Mouse (Mus musculus): ENCODE results near the gene Naa15. TPM values are rescaled to one million over a fixed set of nuclear protein-coding genes. Genes with fewer than 3 reads are reported as not detected.
A peak's percentile ranks its signal among the peaks of the same experiment; 100 is the strongest.
"Not testable (repeated sequence)": the region's sequence is repeated elsewhere in the genome, so short reads cannot be mapped to it uniquely, and the experiment has no call there.

Gene Naa15
- polyA plus RNA-seq, 1 experiment, result 105 TPM

- TF ChIP-seq CTCF (IDR thresholded peaks at IDR 0.05; ENCODE audit: borderline replicate concordance, insufficient read depth, low read length), result no peak
- Histone ChIP-seq H3K4me3 (ENCODE audit: insufficient read depth, low read length) (no peak overlapping the region), H3K27ac (ENCODE audit: insufficient read depth, low read length) (no peak overlapping the region), H3K4me1 (ENCODE audit: control insufficient read depth, insufficient read depth, low read length) (no peaks in the 10 kb centered on the region)
These were observed 21.3 kb upstream of the Naa15 start for GRCm38 (mm10) chr3:51393651-51394050.

- Histone ChIP-seq H3K4me1 (ENCODE audit: control insufficient read depth, insufficient read depth, low read length) (no peaks in the 10 kb centered on the region), H3K27ac (ENCODE audit: insufficient read depth, low read length) (no peak overlapping the region), H3K4me3 (ENCODE audit: insufficient read depth, low read length) (no peak overlapping the region)
- TF ChIP-seq CTCF (IDR thresholded peaks at IDR 0.05; ENCODE audit: borderline replicate concordance, insufficient read depth, low read length) (no peak), POLR2A (IDR thresholded peaks at IDR 0.05; ENCODE audit: low read depth, low read length) (no peak)
These were observed 20.1 kb upstream of the Naa15 start for GRCm38 (mm10) chr3:51394881-51395280.

- H3K4me3 ChIP-seq (ENCODE audit: insufficient read depth, low read length), result no peak overlapping the region
- no peak overlapping the region for H3K27ac ChIP-seq (ENCODE audit: insufficient read depth, low read length)
- TF ChIP-seq CTCF (IDR thresholded peaks at IDR 0.05; ENCODE audit: borderline replicate concordance, insufficient read depth, low read length) (no peak), POLR2A (IDR thresholded peaks at IDR 0.05; ENCODE audit: low read depth, low read length) (no peak)
- H3K4me1 ChIP-seq (ENCODE audit: control insufficient read depth, insufficient read depth, low read length), result no peaks in the 10 kb centered on the region
These were observed 19.3 kb upstream of the Naa15 start for GRCm38 (mm10) chr3:51395461-51396145.

- Histone ChIP-seq H3K4me3 (ENCODE audit: insufficient read depth, low read length) (peak within 1 kb of the TSS; percentile 53), H3K4me1 (ENCODE audit: control insufficient read depth, insufficient read depth, low read length) (no peaks in the 10 kb centered on the region), H3K27ac (ENCODE audit: insufficient read depth, low read length) (no peak within 1 kb of the TSS)
- TF ChIP-seq CTCF (IDR thresholded peaks at IDR 0.05; ENCODE audit: borderline replicate concordance, insufficient read depth, low read length), result no peak
- no peak for TF ChIP-seq POLR2A (IDR thresholded peaks at IDR 0.05; ENCODE audit: low read depth, low read length)
These were observed 18.5 kb upstream of the Naa15 start, which contains the start of gene Mgarp for GRCm38 (mm10) chr3:51396219-51397068. Gene Mgarp (minus strand): TSS chr3:51396738.

- TF ChIP-seq POLR2A (IDR thresholded peaks at IDR 0.05; ENCODE audit: low read depth, low read length), result no peak
- TF ChIP-seq CTCF (IDR thresholded peaks at IDR 0.05; ENCODE audit: borderline replicate concordance, insufficient read depth, low read length), result no peak
- Histone ChIP-seq H3K27ac (ENCODE audit: insufficient read depth, low read length) (no peak overlapping the region), H3K4me3 (ENCODE audit: insufficient read depth, low read length) (no peak overlapping the region), H3K4me1 (ENCODE audit: control insufficient read depth, insufficient read depth, low read length) (no peaks in the 10 kb centered on the region)
These were observed 17.1 kb upstream of the Naa15 start for GRCm38 (mm10) chr3:51397700-51398299.

GRCm38 (mm10) chr3:51398667-51399066 lies 16.3 kb upstream of the Naa15 start:
- TF ChIP-seq POLR2A (IDR thresholded peaks at IDR 0.05; ENCODE audit: low read depth, low read length) (no peak), CTCF (IDR thresholded peaks at IDR 0.05; ENCODE audit: borderline replicate concordance, insufficient read depth, low read length) (no peak)

GRCm38 (mm10) chr3:51399531-51399930 lies 15.4 kb upstream of the Naa15 start:
- Histone ChIP-seq H3K27ac (ENCODE audit: insufficient read depth, low read length) (no peak overlapping the region), H3K4me1 (ENCODE audit: control insufficient read depth, insufficient read depth, low read length) (no peaks in the 10 kb centered on the region), H3K4me3 (ENCODE audit: insufficient read depth, low read length) (no peak overlapping the region)
- TF ChIP-seq CTCF (IDR thresholded peaks at IDR 0.05; ENCODE audit: borderline replicate concordance, insufficient read depth, low read length) (no peak), POLR2A (IDR thresholded peaks at IDR 0.05; ENCODE audit: low read depth, low read length) (no peak)

More at GRCm38 (mm10) chr3:51398667-51399066, 16.3 kb upstream of the Naa15 start:
- H3K4me3 ChIP-seq (ENCODE audit: insufficient read depth, low read length), result no peak overlapping the region
- H3K27ac ChIP-seq (ENCODE audit: insufficient read depth, low read length), result no peak overlapping the region
- no peaks in the 10 kb centered on the region for H3K4me1 ChIP-seq (ENCODE audit: control insufficient read depth, insufficient read depth, low read length)

- H3K4me3 ChIP-seq (ENCODE audit: insufficient read depth, low read length), result no peak overlapping the region
- TF ChIP-seq POLR2A (IDR thresholded peaks at IDR 0.05; ENCODE audit: low read depth, low read length) (no peak), CTCF (IDR thresholded peaks at IDR 0.05; ENCODE audit: borderline replicate concordance, insufficient read depth, low read length) (no peak)
- no peaks in the 10 kb centered on the region for H3K4me1 ChIP-seq (ENCODE audit: control insufficient read depth, insufficient read depth, low read length)
- H3K27ac ChIP-seq (ENCODE audit: insufficient read depth, low read length), result no peak overlapping the region
These were observed 14.3 kb upstream of the Naa15 start for GRCm38 (mm10) chr3:51400682-51401081.

GRCm38 (mm10) chr3:51402054-51402453 lies 12.9 kb upstream of the Naa15 start:
- not testable (repeated sequence) for H3K4me3 ChIP-seq (ENCODE audit: insufficient read depth, low read length); H3K4me1 ChIP-seq (ENCODE audit: control insufficient read depth, insufficient read depth, low read length); H3K27ac ChIP-seq (ENCODE audit: insufficient read depth, low read length)

- no peaks in the 10 kb centered on the region for H3K4me1 ChIP-seq (ENCODE audit: control insufficient read depth, insufficient read depth, low read length)
- no peak overlapping the region for H3K27ac ChIP-seq (ENCODE audit: insufficient read depth, low read length)
- no peak overlapping the region for H3K4me3 ChIP-seq (ENCODE audit: insufficient read depth, low read length)
- no peak for TF ChIP-seq CTCF (IDR thresholded peaks at IDR 0.05; ENCODE audit: borderline replicate concordance, insufficient read depth, low read length)
- TF ChIP-seq POLR2A (IDR thresholded peaks at IDR 0.05; ENCODE audit: low read depth, low read length), result no peak
These were observed 12.3 kb upstream of the Naa15 start for GRCm38 (mm10) chr3:51402628-51403027.
